Mouse (Mus musculus): ENCODE measurements around the gene Slit3.

Gene Slit3

GRCm38 (mm10) chr11:35196777-35197176 lies 75.8 kb downstream of the Slit3 start:
- DNase-seq (ENCODE audit: low read depth, low spot score): no peak

- DNase-seq (ENCODE audit: low read depth, low spot score): no peak
Observed at GRCm38 (mm10) chr11:35198537-35199088, 77.6 kb downstream of the Slit3 start.

- DNase-seq (ENCODE audit: low read depth, low spot score): no peak
Observed at GRCm38 (mm10) chr11:35202332-35202731, 81.3 kb downstream of the Slit3 start.

- no peak for DNase-seq (ENCODE audit: low read depth, low spot score)
Observed at GRCm38 (mm10) chr11:35203673-35204072, 82.6 kb downstream of the Slit3 start.

GRCm38 (mm10) chr11:35204084-35204483 lies 83.1 kb downstream of the Slit3 start:
- no peak for DNase-seq (ENCODE audit: low read depth, low spot score)

- peak; percentile 14 for DNase-seq (ENCODE audit: low read depth, low spot score)
Observed at GRCm38 (mm10) chr11:35210728-35211682, 90.0 kb downstream of the Slit3 start.

- DNase-seq (ENCODE audit: low read depth, low spot score): no peak
Observed at GRCm38 (mm10) chr11:35224025-35224424, 103.0 kb downstream of the Slit3 start.

GRCm38 (mm10) chr11:35231361-35232090 lies 110.5 kb downstream of the Slit3 start:
- DNase-seq (ENCODE audit: low read depth, low spot score): no peak

GRCm38 (mm10) chr11:35232321-35232720 lies 111.3 kb downstream of the Slit3 start:
- no peak for DNase-seq (ENCODE audit: low read depth, low spot score)

GRCm38 (mm10) chr11:35241379-35241778 lies 120.4 kb downstream of the Slit3 start:
- no peak for DNase-seq (ENCODE audit: low read depth, low spot score)

GRCm38 (mm10) chr11:35243597-35243996 lies 122.6 kb downstream of the Slit3 start:
- peak; percentile 14 for DNase-seq (ENCODE audit: low read depth, low spot score)

- DNase-seq (ENCODE audit: low read depth, low spot score): no peak
Observed at GRCm38 (mm10) chr11:35244526-35244925, 123.5 kb downstream of the Slit3 start.

- DNase-seq (ENCODE audit: low read depth, low spot score): no peak
Observed at GRCm38 (mm10) chr11:35246623-35247022, 125.6 kb downstream of the Slit3 start.

GRCm38 (mm10) chr11:35248088-35248487 lies 127.1 kb downstream of the Slit3 start:
- DNase-seq (ENCODE audit: low read depth, low spot score): no peak

GRCm38 (mm10) chr11:35250871-35251418 lies 129.9 kb downstream of the Slit3 start:
- DNase-seq (ENCODE audit: low read depth, low spot score): no peak

- no peak for DNase-seq (ENCODE audit: low read depth, low spot score)
Observed at GRCm38 (mm10) chr11:35251910-35252309, 130.9 kb downstream of the Slit3 start.

- no peak for DNase-seq (ENCODE audit: low read depth, low spot score)
Observed at GRCm38 (mm10) chr11:35257351-35257750, 136.3 kb downstream of the Slit3 start.

- DNase-seq (ENCODE audit: low read depth, low spot score): no peak
Observed at GRCm38 (mm10) chr11:35261562-35262087, 140.6 kb downstream of the Slit3 start.

- DNase-seq (ENCODE audit: low read depth, low spot score): no peak
Observed at GRCm38 (mm10) chr11:35262289-35262941, 141.4 kb downstream of the Slit3 start.

- no peak for DNase-seq (ENCODE audit: low read depth, low spot score)
Observed at GRCm38 (mm10) chr11:35264749-35265148, 143.7 kb downstream of the Slit3 start.

GRCm38 (mm10) chr11:35270396-35270795 lies 149.4 kb downstream of the Slit3 start:
- DNase-seq (ENCODE audit: low read depth, low spot score): no peak
